Mouse (Mus musculus): ENCODE data around the gene Bag5. TPM values are rescaled to one million over a fixed set of nuclear protein-coding genes. Genes with fewer than 3 reads are reported as not detected.
"Not testable (repeated sequence)": the region's sequence is repeated elsewhere in the genome, so short reads cannot be mapped to it uniquely, and the experiment has no call there.

Gene Bag5
- polyA plus RNA-seq, 1 experiment from 2014 or later, result 49.7 TPM

GRCm38 (mm10) chr12:111661554-111661953 lies 51.5 kb downstream of the Bag5 start:
- not testable (repeated sequence) for H3K9me3 ChIP-seq (ENCODE audit: control insufficient read depth, low read length); H3K27ac ChIP-seq (ENCODE audit: low read depth, low read length); H3K4me1 ChIP-seq (ENCODE audit: control insufficient read depth, insufficient read depth, low read length); H3K9ac ChIP-seq (ENCODE audit: low read depth, low read length); H3K27me3 ChIP-seq (ENCODE audit: control insufficient read depth, insufficient read depth, low read length); ATAC-seq (ENCODE audit: low FRiP score, low TSS enrichment); H3K4me2 ChIP-seq (replicated peaks; ENCODE audit: low read depth, low read length); H3K4me3 ChIP-seq (ENCODE audit: low read length)
- peaks cover 21% of the 10 kb centered on the region for H3K36me3 ChIP-seq (ENCODE audit: control insufficient read depth, insufficient read depth, low read length)
- 95% methylated on average over 11 of the region's 11 CpGs for WGBS

- H3K4me2 ChIP-seq (replicated peaks; ENCODE audit: low read depth, low read length), result no peak overlapping the region
- 97% methylated on average over 1 of the region's 1 CpGs for WGBS
- H3K4me3 ChIP-seq (ENCODE audit: low read length), result no peak overlapping the region
- H3K27ac ChIP-seq (ENCODE audit: low read depth, low read length), result no peak overlapping the region
- H3K9ac ChIP-seq (ENCODE audit: low read depth, low read length), result no peak overlapping the region
- peaks cover 28% of the 10 kb centered on the region for H3K36me3 ChIP-seq (ENCODE audit: control insufficient read depth, insufficient read depth, low read length)
- ATAC-seq (ENCODE audit: low FRiP score, low TSS enrichment), result no peak
- no peaks in the 10 kb centered on the region for H3K27me3 ChIP-seq (ENCODE audit: control insufficient read depth, insufficient read depth, low read length)
- no peaks in the 10 kb centered on the region for H3K9me3 ChIP-seq (ENCODE audit: control insufficient read depth, low read length)
- peaks cover 10% of the 10 kb centered on the region; the same call in 1 of the 2 replicates for H3K4me1 ChIP-seq (ENCODE audit: control insufficient read depth, insufficient read depth, low read length)
Observed at GRCm38 (mm10) chr12:111660628-111661027, 52.4 kb downstream of the Bag5 start.

Other genes starting within 250 kb of the Bag5 start
- gene Gm266, start 227.4 kb downstream of the Bag5 start, polyA plus RNA-seq (2014; fragmentation: Nextera tagmentation; extraction: Ambion mirVana), result 123 and 137 TPM in 2 replicates
- 605 and 611 TPM in 2 replicates for gene Eif5, start 175.2 kb downstream of the Bag5 start, polyA plus RNA-seq (2014; fragmentation: Nextera tagmentation; extraction: Ambion mirVana)
- gene Mark3, start 138.7 kb downstream of the Bag5 start, polyA plus RNA-seq (2014; fragmentation: Nextera tagmentation; extraction: Ambion mirVana), result 61.5 and 73.6 TPM in 2 replicates
- gene Ckb, start 40.9 kb downstream of the Bag5 start, polyA plus RNA-seq (2014; fragmentation: Nextera tagmentation; extraction: Ambion mirVana), result 81.5 and 88.5 TPM in 2 replicates
- gene Trmt61a, start 35.2 kb downstream of the Bag5 start, polyA plus RNA-seq (2014; fragmentation: Nextera tagmentation; extraction: Ambion mirVana), result 6.7 and 11.9 TPM in 2 replicates
- gene Apopt1, start within 50 bp of the Bag5 start, polyA plus RNA-seq (2014; fragmentation: Nextera tagmentation; extraction: Ambion mirVana), result 63.1 and 63.4 TPM in 2 replicates
- 76.4 and 91.6 TPM in 2 replicates for gene Klc1, start 45.6 kb upstream of the Bag5 start, polyA plus RNA-seq (2014; fragmentation: Nextera tagmentation; extraction: Ambion mirVana)
- 11.2 and 20.3 TPM in 2 replicates for gene Xrcc3, start 100.6 kb upstream of the Bag5 start, polyA plus RNA-seq (2014; fragmentation: Nextera tagmentation; extraction: Ambion mirVana)
- gene Zfyve21, start 100.9 kb upstream of the Bag5 start, polyA plus RNA-seq (2014; fragmentation: Nextera tagmentation; extraction: Ambion mirVana), result 110 and 113 TPM in 2 replicates
- 13.6 and 20.6 TPM in 2 replicates for gene Ppp1r13b, start 194.9 kb upstream of the Bag5 start, polyA plus RNA-seq (2014; fragmentation: Nextera tagmentation; extraction: Ambion mirVana)

All from kidney, embryonic 14.5 days (tissue).